Mouse (Mus musculus) midbrain, postnatal 0 days (tissue): ENCODE results near the gene Slc7a6. TPM values are rescaled to one million over a fixed set of nuclear protein-coding genes. Genes with fewer than 3 reads are reported as not detected.

ENCODE experiments used
- ATAC-seq: fragments of 200-750 bp; cut with Nextera tagmentation; 2 replicates; pipeline ENCODE4 v1.8.0; 2017; ENCODE audit warnings: moderate number of reproducible peaks, mild to moderate bottlenecking, moderate TSS enrichment, moderate library complexity; ENCODE audit not compliant: low FRiP score
- DNase-seq: peaks from one replicate; pipeline ENCODE4 v3.0.0-alpha.2; 2015; ENCODE audit warnings: low spot score
- H3K27ac ChIP-seq: fragments of 300-500 bp; sonication (generic); 2 replicates; pipeline ENCODE4 v1.5.1; 2014; ENCODE audit warnings: low read depth, mild to moderate bottlenecking, low read length, mixed read lengths
- H3K27me3 ChIP-seq: fragments of 300-500 bp; sonication (generic); 2 replicates; pipeline ENCODE4 v1.6.1; 2014; ENCODE audit warnings: low read length, control low read depth, mixed read lengths; ENCODE audit not compliant: insufficient read depth
- H3K36me3 ChIP-seq: fragments of 300-500 bp; sonication (generic); 2 replicates; pipeline ENCODE4 v1.6.1; 2014; ENCODE audit warnings: low read length, control low read depth, mixed read lengths; ENCODE audit not compliant: insufficient read depth
- H3K4me1 ChIP-seq: fragments of 300-500 bp; sonication (generic); 2 replicates; pipeline ENCODE4 v1.6.1; 2014; ENCODE audit warnings: mild to moderate bottlenecking, control low read depth, antibody characterized with exemption, low read length, mixed read lengths; ENCODE audit not compliant: insufficient read depth
- H3K4me2 ChIP-seq: fragments of 300-500 bp; sonication (generic); 2 replicates; pipeline ENCODE4 v1.6.1; 2014; ENCODE audit warnings: low read depth, mild to moderate bottlenecking, low read length, mixed read lengths; ENCODE audit not compliant: poor library complexity, severe bottlenecking
- H3K4me3 ChIP-seq: fragments of 300-500 bp; sonication (generic); 2 replicates; pipeline ENCODE4 v1.5.1; 2014; ENCODE audit warnings: low read depth, mild to moderate bottlenecking, low read length, moderate library complexity
- H3K9ac ChIP-seq: fragments of 300-500 bp; sonication (generic); replicated peaks from 2 replicates; pipeline ENCODE4 v1.6.1; 2014; ENCODE audit warnings: mild to moderate bottlenecking, low read length, moderate library complexity, mixed read lengths; ENCODE audit not compliant: poor library complexity, severe bottlenecking
- H3K9me3 ChIP-seq: fragments of 300-500 bp; sonication (generic); 2 replicates; pipeline ENCODE4 v1.6.1; 2016; ENCODE audit warnings: low read length, control low read depth
- CTCF ChIP-seq: IDR thresholded peaks from 2 replicates; pipeline ENCODE4 v1.5.1; 2016; ENCODE audit warnings: antibody characterized with exemption, mild to moderate bottlenecking
- WGBS: fragments of 180-500 bp; shearing (Covaris S2); extraction: QIAGEN DNeasy Blood & Tissue Kit; methylation state at CpG from one replicate; pipeline ENCODE4 v1.1.7; 2014; 5-methylcytosine and 5-hydroxymethylcytosine counted together
- polyA plus RNA-seq: library from polyadenylated mRNA; unstranded; fragments of >200 nt; fragmentation: Nextera tagmentation; extraction: Ambion mirVana; gene quantifications from 2 replicates; pipeline ENCODE4 v1.2.1, GENCODE M21; 2015
- total RNA-seq: library from RNA; depleted of rRNA; stranded (reverse); fragments of >200 nt; gene quantifications from 2 replicates; pipeline ENCODE4 v1.2.3, GENCODE M21; 2014

Slc7a6 gene
- total and polyA plus RNA-seq, 2 experiments from 2014 or later = 41.7 to 44.3 TPM

DNA sequence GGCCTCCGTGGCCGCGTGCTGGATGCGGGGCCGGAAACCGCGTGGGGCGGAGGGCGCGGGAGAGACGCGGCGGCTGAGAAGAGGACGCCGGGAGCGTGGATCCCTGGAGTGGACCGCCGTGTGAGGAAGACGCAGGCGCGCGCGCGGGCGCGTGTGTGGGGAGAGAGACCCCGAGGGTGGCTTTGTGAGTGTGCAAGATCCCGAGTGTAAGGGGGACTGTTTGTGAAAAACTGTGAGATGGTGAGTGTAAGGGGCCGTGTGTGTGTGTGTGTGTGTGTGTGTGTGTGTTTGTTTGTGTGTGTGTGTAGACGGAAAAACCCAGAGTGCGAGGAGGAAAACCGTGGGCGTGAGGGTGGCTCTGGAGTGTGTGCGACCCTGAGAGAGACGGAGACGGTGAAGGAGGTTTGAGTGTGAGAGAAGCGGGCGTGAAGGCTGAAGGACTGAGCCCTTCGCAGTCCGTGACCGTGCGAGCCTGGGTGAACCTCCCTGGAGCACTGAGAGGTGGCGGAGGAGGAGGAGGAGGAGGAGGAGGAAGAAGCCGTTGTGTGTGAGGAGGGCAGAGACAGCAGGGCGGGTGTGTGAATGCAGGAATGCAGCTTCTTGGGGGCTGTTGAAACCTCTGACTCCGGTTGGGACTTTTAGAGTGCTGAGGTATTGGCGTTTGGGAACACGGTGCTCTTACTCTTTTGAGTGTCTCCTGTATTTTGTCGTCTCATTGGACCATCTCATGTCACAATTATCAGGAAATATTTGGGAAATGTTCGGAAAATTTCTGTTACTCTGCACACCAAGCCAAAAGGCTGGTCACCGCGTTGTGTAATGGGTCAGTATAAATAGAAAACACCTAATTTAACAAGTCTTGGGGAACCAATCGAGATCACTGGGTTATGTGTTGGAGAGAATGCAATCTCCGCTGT lies 618 bp downstream of the Slc7a6 start:
- Histone ChIP-seq H3K9ac (peak overlapping the region; percentile 80), H3K4me3 (peak overlapping the region; percentile 76), H3K27ac (peak overlapping the region; percentile 91), H3K4me2 (peak overlapping the region; percentile 93), H3K36me3 (peaks cover 3% of the 10 kb centered on the region; the same call in 1 of the 2 replicates), H3K9me3 (no peaks in the 10 kb centered on the region), H3K4me1 (no peaks in the 10 kb centered on the region), H3K27me3 (no peaks in the 10 kb centered on the region)
- 2% methylated on average over 53 of the region's 54 CpGs for WGBS
- TF ChIP-seq CTCF = no peak
- ATAC-seq (peak; percentile 83), DNase-seq (peak; percentile 64)

- peak; percentile 57 for TF ChIP-seq CTCF
- 31% methylated on average over 6 of the region's 6 CpGs for WGBS
- Histone ChIP-seq H3K9ac (peak overlapping the region; percentile 80), H3K4me1 (no peaks in the 10 kb centered on the region), H3K9me3 (no peaks in the 10 kb centered on the region), H3K36me3 (no peaks in the 10 kb centered on the region), H3K27ac (no peak overlapping the region), H3K27me3 (no peaks in the 10 kb centered on the region), H3K4me2 (peak overlapping the region; percentile 93), H3K4me3 (peak overlapping the region; percentile 76)
- DNase-seq = no peak
- no peak for ATAC-seq
Measured at GRCm38 (mm10) chr8:106169934-106170480, 1.4 kb downstream of the Slc7a6 start.

DNA sequence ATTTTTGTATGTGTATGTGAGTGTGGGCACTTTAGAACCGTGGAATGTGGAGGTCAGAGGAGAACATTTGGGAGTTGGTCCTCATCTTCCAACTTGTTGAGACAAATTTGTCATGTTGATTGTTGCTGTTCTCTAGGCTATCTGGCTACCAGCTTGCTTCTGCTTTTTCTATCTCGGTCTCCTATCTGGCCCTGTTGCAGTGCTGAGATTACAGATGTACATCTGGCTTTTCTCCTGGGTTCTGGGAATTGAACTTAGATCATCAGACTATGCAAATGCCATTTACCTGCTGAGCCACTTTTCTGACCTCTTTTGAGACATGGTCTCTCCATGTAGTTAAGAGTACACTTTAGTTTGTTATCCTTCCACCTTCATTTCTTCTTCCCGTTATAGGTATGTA lies 4.9 kb downstream of the Slc7a6 start:
- ATAC-seq = no peak
- WGBS = 96% methylated on average over 3 of the region's 3 CpGs
- H3K4me2 ChIP-seq = no peak overlapping the region
- no peaks in the 10 kb centered on the region for H3K36me3 ChIP-seq
- no peak overlapping the region for H3K4me3 ChIP-seq
- H3K9me3 ChIP-seq = no peaks in the 10 kb centered on the region
- H3K27ac ChIP-seq = no peak overlapping the region
- DNase-seq = no peak
- H3K27me3 ChIP-seq = no peaks in the 10 kb centered on the region
- H3K9ac ChIP-seq = no peak overlapping the region
- no peaks in the 10 kb centered on the region for H3K4me1 ChIP-seq
- no peak for TF ChIP-seq CTCF

DNA sequence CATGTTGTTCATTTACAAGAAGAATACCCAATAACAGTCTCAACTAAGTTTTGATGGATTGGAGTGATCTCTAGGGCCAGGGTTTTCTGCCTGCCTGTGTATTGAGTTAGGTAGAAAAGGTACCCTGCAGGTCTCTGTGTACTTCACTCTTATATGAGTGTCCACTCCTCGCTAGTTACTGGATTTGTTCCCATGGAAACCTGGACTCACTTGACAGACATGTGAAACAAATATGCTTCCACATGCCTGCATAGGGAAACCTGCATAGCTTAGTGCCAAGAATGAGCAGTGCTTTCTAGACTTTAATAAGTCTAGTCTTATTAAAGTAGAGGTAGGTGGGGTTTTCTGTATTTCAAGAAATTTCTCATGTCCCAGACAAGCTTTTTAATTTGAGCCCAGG lies 8.2 kb downstream of the Slc7a6 start:
- no peaks in the 10 kb centered on the region for H3K9me3 ChIP-seq
- DNase-seq (peak; percentile 9), ATAC-seq (no peak)
- no peaks in the 10 kb centered on the region for H3K27me3 ChIP-seq
- WGBS = 10% methylated on average over 1 of the region's 1 CpGs
- H3K4me3 ChIP-seq = no peak overlapping the region
- H3K4me2 ChIP-seq = no peak overlapping the region
- H3K36me3 ChIP-seq = no peaks in the 10 kb centered on the region
- TF ChIP-seq CTCF = no peak
- H3K4me1 ChIP-seq = no peaks in the 10 kb centered on the region
- H3K27ac ChIP-seq = no peak overlapping the region
- no peak overlapping the region for H3K9ac ChIP-seq

DNA sequence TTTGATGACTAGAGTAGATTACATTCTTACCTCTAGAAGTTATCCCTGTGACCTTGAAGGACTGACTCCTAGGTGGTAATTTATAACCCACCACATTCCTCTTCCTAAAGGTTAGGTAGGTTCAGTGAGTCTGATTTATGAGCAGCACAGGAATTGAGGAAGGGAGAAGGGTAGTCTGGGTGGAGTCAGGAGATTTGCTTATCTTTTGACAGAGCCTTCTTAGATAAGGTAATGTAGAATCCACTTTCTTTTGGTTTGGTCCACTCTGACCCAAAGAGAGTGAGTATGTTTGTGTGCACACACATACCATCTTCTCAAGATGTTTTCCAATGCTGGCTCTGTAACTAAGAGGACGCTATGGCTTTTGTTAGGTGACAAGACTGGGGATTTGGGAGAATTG lies 8.9 kb downstream of the Slc7a6 start:
- no peaks in the 10 kb centered on the region for H3K36me3 ChIP-seq
- TF ChIP-seq CTCF = no peak
- no peaks in the 10 kb centered on the region for H3K4me1 ChIP-seq
- no peak overlapping the region for H3K9ac ChIP-seq
- WGBS = 81% methylated on average over 1 of the region's 1 CpGs
- no peaks in the 10 kb centered on the region for H3K9me3 ChIP-seq
- no peaks in the 10 kb centered on the region for H3K27me3 ChIP-seq
- H3K27ac ChIP-seq = no peak overlapping the region
- H3K4me2 ChIP-seq = no peak overlapping the region
- H3K4me3 ChIP-seq = no peak overlapping the region
- ATAC-seq (no peak), DNase-seq (no peak)

GRCm38 (mm10) chr8:106178428-106178827 lies 9.8 kb downstream of the Slc7a6 start:
- no peak for TF ChIP-seq CTCF
- Histone ChIP-seq H3K4me2 (no peak overlapping the region), H3K27me3 (no peaks in the 10 kb centered on the region), H3K9me3 (no peaks in the 10 kb centered on the region), H3K36me3 (no peaks in the 10 kb centered on the region), H3K27ac (no peak overlapping the region), H3K9ac (no peak overlapping the region), H3K4me3 (no peak overlapping the region), H3K4me1 (no peaks in the 10 kb centered on the region)
- WGBS = 83% methylated on average over 2 of the region's 2 CpGs
- ATAC-seq (no peak), DNase-seq (no peak)
